Comparison of ENCODE assay signal across 9 mouse cellular contexts in genomic region chr7:62428337-62428736, GRCm38 (mm10). TPM values are rescaled to one million over a fixed set of nuclear protein-coding genes. Genes with fewer than 3 reads are reported as not detected.
DNase-seq lines count a peak whose midpoint lies in the region; ATAC-seq lines count a peak whose summit lies in the region.
"Had no signal": no experiment of that assay in that cellular context is flagged by ENCODE, and none has a peak within 500 bp of the region (broad histone marks: within the 10 kb centered on the region; RNA-seq: fewer than 3 reads in every experiment).

No protein-coding gene starts in this region.

- H3K27me3 ChIP-seq in hindbrain, embryonic 11.5 days (ENCODE audit: control insufficient read depth, insufficient read depth, low read length), result no peaks in the 10 kb centered on the region
- H3K27me3 ChIP-seq in hindbrain, embryonic 13.5 days, result no peaks in the 10 kb centered on the region

- peak; percentile 64 for DNase-seq in hindbrain, embryonic 11.5 days (ENCODE audit: low spot score)
- DNase-seq in testis, postnatal 10 days (ENCODE audit: low spot score), result peak; percentile 41
- no peak for DNase-seq in testis, postnatal 14 days (ENCODE audit: low spot score)
- DNase-seq in c-Kit-positive CD71-positive TER-119-negative erythroid progenitor cells, embryonic 14.5 days (ENCODE audit: low read depth), result peak; percentile 14
- DNase-seq in lung, postnatal 36 days, result peak; percentile 26

- no peaks in the 10 kb centered on the region for H3K36me3 ChIP-seq in hindbrain, embryonic 11.5 days (ENCODE audit: control insufficient read depth, insufficient read depth, low read length)
- H3K36me3 ChIP-seq in hindbrain, embryonic 13.5 days, result no peaks in the 10 kb centered on the region
- H3K36me3 ChIP-seq: embryonic facial prominence, embryonic 13.5 days; limb, embryonic 12.5 days had no signal

- WGBS in hindbrain, embryonic 11.5 days, result 20% methylated on average over 8 of the region's 8 CpGs
- 21% methylated on average over 8 of the region's 8 CpGs for WGBS in hindbrain, embryonic 13.5 days

- H3K4me1 ChIP-seq in hindbrain, embryonic 11.5 days (replicated peaks; ENCODE audit: control insufficient read depth, insufficient read depth, low read length), result no peaks in the 10 kb centered on the region
- H3K4me1 ChIP-seq in hindbrain, embryonic 13.5 days (replicated peaks), result no peaks in the 10 kb centered on the region
- H3K4me1 ChIP-seq: embryonic facial prominence, embryonic 13.5 days; limb, embryonic 12.5 days had no signal

- no peak overlapping the region; the same call in 1 of the 2 replicates for H3K4me2 ChIP-seq in hindbrain, embryonic 11.5 days (replicated peaks; ENCODE audit: low read depth, low read length)
- H3K4me2 ChIP-seq in hindbrain, embryonic 13.5 days, result no peak overlapping the region
- H3K4me2 ChIP-seq: embryonic facial prominence, embryonic 13.5 days; limb, embryonic 12.5 days had no signal

- H3K9ac ChIP-seq in hindbrain, embryonic 11.5 days (ENCODE audit: low read depth, low read length), result no peak overlapping the region
- H3K9ac ChIP-seq in hindbrain, embryonic 13.5 days, result no peak overlapping the region
- H3K9ac ChIP-seq: embryonic facial prominence, embryonic 13.5 days; limb, embryonic 12.5 days had no signal

- no peak for ATAC-seq in hindbrain, embryonic 11.5 days (ENCODE audit: low FRiP score)
- ATAC-seq in hindbrain, embryonic 13.5 days (ENCODE audit: low FRiP score), result no peak
- no peak for ATAC-seq in megakaryocyte-erythroid progenitor cell, adult 5-6 weeks (replicated peaks; ENCODE audit: low FRiP score, low TSS enrichment, poor library complexity, severe bottlenecking)

- H3K4me3 ChIP-seq in hindbrain, embryonic 11.5 days (ENCODE audit: low read depth, low read length), result no peak overlapping the region
- no peak overlapping the region for H3K4me3 ChIP-seq in hindbrain, embryonic 13.5 days
- H3K4me3 ChIP-seq: embryonic facial prominence, embryonic 13.5 days; limb, embryonic 12.5 days had no signal

- H3K27ac ChIP-seq in hindbrain, embryonic 11.5 days (ENCODE audit: low read depth, low read length), result no peak overlapping the region
- no peak overlapping the region for H3K27ac ChIP-seq in hindbrain, embryonic 13.5 days
- H3K27ac ChIP-seq: embryonic facial prominence, embryonic 13.5 days; limb, embryonic 12.5 days had no signal

- no peaks in the 10 kb centered on the region for H3K9me3 ChIP-seq in hindbrain, embryonic 11.5 days (ENCODE audit: control insufficient read depth, low read length)
- no peaks in the 10 kb centered on the region for H3K9me3 ChIP-seq in hindbrain, embryonic 13.5 days
- H3K9me3 ChIP-seq: embryonic facial prominence, embryonic 13.5 days; limb, embryonic 12.5 days had no signal

RNA-seq across cellular contexts. Expression of gene Mkrn3, which starts 8.4 kb away (rescaled TPM):
- 16.6 and 17.5 TPM in 2 replicates for polyA plus RNA-seq in hindbrain, embryonic 11.5 days (2014; fragmentation: Nextera tagmentation; extraction: Ambion mirVana)
- 19.4 and 21.1 TPM in 2 replicates for polyA plus RNA-seq in hindbrain, embryonic 13.5 days (2015; fragmentation: Nextera tagmentation; extraction: Ambion mirVana)
- total RNA-seq in megakaryocyte-erythroid progenitor cell, adult 5-6 weeks (2014; fragmentation: Nextera tagmentation), result 0.37 and 1.7 TPM in 2 replicates
- 0.34 and 0.70 TPM in 2 replicates for total RNA-seq in megakaryocyte-erythroid progenitor cell, adult 5-6 weeks (2017)

RNA-seq across cellular contexts. Expression of gene Peg12, which starts 36.0 kb away (rescaled TPM):
- polyA plus RNA-seq in hindbrain, embryonic 11.5 days (2014; fragmentation: Nextera tagmentation; extraction: Ambion mirVana), result 70.1 and 74.3 TPM in 2 replicates
- 19.5 and 21.6 TPM in 2 replicates for polyA plus RNA-seq in hindbrain, embryonic 13.5 days (2015; fragmentation: Nextera tagmentation; extraction: Ambion mirVana)
- total RNA-seq in megakaryocyte-erythroid progenitor cell, adult 5-6 weeks (2014; fragmentation: Nextera tagmentation), result 2.0 and 3.8 TPM in 2 replicates
- total RNA-seq in megakaryocyte-erythroid progenitor cell, adult 5-6 weeks (2017), result 0.61 and 3.9 TPM in 2 replicates

RNA-seq across cellular contexts. Expression of gene Magel2, which starts 51.5 kb away (rescaled TPM):
- 9.5 and 11.3 TPM in 2 replicates for polyA plus RNA-seq in hindbrain, embryonic 11.5 days (2014; fragmentation: Nextera tagmentation; extraction: Ambion mirVana)
- 16.3 and 19.7 TPM in 2 replicates for polyA plus RNA-seq in hindbrain, embryonic 13.5 days (2015; fragmentation: Nextera tagmentation; extraction: Ambion mirVana)
- not detected in 2 replicates for total RNA-seq in megakaryocyte-erythroid progenitor cell, adult 5-6 weeks (2014; fragmentation: Nextera tagmentation)
- not detected in 2 replicates for total RNA-seq in megakaryocyte-erythroid progenitor cell, adult 5-6 weeks (2017)
